Mouse (Mus musculus): ENCODE data around the gene Dst.
A peak's percentile ranks its signal among the peaks of the same experiment; 100 is the strongest.

The Dst gene

GRCm38 (mm10) chr1:34164616-34165295 is 256.7 kb downstream of the Dst start:
- peak; percentile 78 to 94 for DNase-seq (ENCODE audit: inconsistent age in 2 of 2, low spot score in 1 of 2)

GRCm38 (mm10) chr1:34165926-34166325 is 257.9 kb downstream of the Dst start:
- DNase-seq (ENCODE audit: inconsistent age in 2 of 2, low spot score in 1 of 2) = no peak

GRCm38 (mm10) chr1:34167151-34168057 is 259.4 kb downstream of the Dst start:
- DNase-seq (ENCODE audit: inconsistent age in 2 of 2, low spot score in 1 of 2) = peak; percentile 74 to 86

GRCm38 (mm10) chr1:34169086-34169485 is 261.1 kb downstream of the Dst start:
- DNase-seq (ENCODE audit: inconsistent age in 2 of 2, low spot score in 1 of 2) = no peak

GRCm38 (mm10) chr1:34174517-34174916 is 266.5 kb downstream of the Dst start:
- no peak for DNase-seq (ENCODE audit: inconsistent age in 2 of 2, low spot score in 1 of 2)

- DNase-seq (ENCODE audit: inconsistent age in 2 of 2, low spot score in 1 of 2) = no peak
Observed at GRCm38 (mm10) chr1:34174961-34175360, 266.9 kb downstream of the Dst start.

GRCm38 (mm10) chr1:34178022-34178727 is 270.1 kb downstream of the Dst start:
- DNase-seq (ENCODE audit: inconsistent age in 2 of 2, low spot score in 1 of 2) = no peak

GRCm38 (mm10) chr1:34179756-34180155 is 271.7 kb downstream of the Dst start:
- no peak for DNase-seq (ENCODE audit: inconsistent age in 2 of 2, low spot score in 1 of 2)

GRCm38 (mm10) chr1:34182406-34183249 is 274.6 kb downstream of the Dst start:
- no peak for DNase-seq (ENCODE audit: inconsistent age in 2 of 2, low spot score in 1 of 2)

- DNase-seq (ENCODE audit: inconsistent age in 2 of 2, low spot score in 1 of 2) = no peak
Observed at GRCm38 (mm10) chr1:34183250-34183926, 275.4 kb downstream of the Dst start.

GRCm38 (mm10) chr1:34184266-34184665 is 276.2 kb downstream of the Dst start:
- DNase-seq (ENCODE audit: inconsistent age in 2 of 2, low spot score in 1 of 2) = no peak

GRCm38 (mm10) chr1:34186033-34186432 is 278.0 kb downstream of the Dst start:
- peak in 1 of 2 experiments; percentile 70 for DNase-seq (ENCODE audit: inconsistent age in 2 of 2, low spot score in 1 of 2)

GRCm38 (mm10) chr1:34187501-34187900 is 279.5 kb downstream of the Dst start:
- peak in 1 of 2 experiments; percentile 39 for DNase-seq (ENCODE audit: inconsistent age in 2 of 2, low spot score in 1 of 2)

GRCm38 (mm10) chr1:34188721-34189236 is 280.8 kb downstream of the Dst start:
- DNase-seq (ENCODE audit: inconsistent age in 2 of 2, low spot score in 1 of 2) = no peak

GRCm38 (mm10) chr1:34189318-34189717 is 281.3 kb downstream of the Dst start:
- DNase-seq (ENCODE audit: inconsistent age in 2 of 2, low spot score in 1 of 2) = no peak

- peak; percentile 48 to 71 for DNase-seq (ENCODE audit: inconsistent age in 2 of 2, low spot score in 1 of 2)
Observed at GRCm38 (mm10) chr1:34189970-34190369, 281.9 kb downstream of the Dst start.

- DNase-seq (ENCODE audit: inconsistent age in 2 of 2, low spot score in 1 of 2) = no peak
Observed at GRCm38 (mm10) chr1:34192174-34192573, 284.1 kb downstream of the Dst start.

- DNase-seq (ENCODE audit: inconsistent age in 2 of 2, low spot score in 1 of 2) = no peak
Observed at GRCm38 (mm10) chr1:34200791-34201190, 292.8 kb downstream of the Dst start.

- peak in 1 of 2 experiments; percentile 60 for DNase-seq (ENCODE audit: inconsistent age in 2 of 2, low spot score in 1 of 2)
Observed at GRCm38 (mm10) chr1:34201483-34201882, 293.5 kb downstream of the Dst start.

GRCm38 (mm10) chr1:34211704-34212103 is 303.7 kb downstream of the Dst start:
- DNase-seq (ENCODE audit: inconsistent age in 2 of 2, low spot score in 1 of 2) = no peak
